Mouse (Mus musculus) hindbrain, postnatal 0 days (tissue): Measurements from ENCODE around the gene Mpp3. TPM values are rescaled to one million over a fixed set of nuclear protein-coding genes. Genes with fewer than 3 reads are reported as not detected.

Experiments
- ATAC-seq: fragments of 200-750 bp; cut with Nextera tagmentation; 2 replicates; pipeline ENCODE4 v1.8.0; 2017; ENCODE audit warnings: mild to moderate bottlenecking, moderate TSS enrichment, moderate library complexity
- DNase-seq: peaks from one replicate; pipeline ENCODE4 v3.0.0-alpha.2; 2015; ENCODE audit warnings: low spot score
- H3K27ac ChIP-seq: fragments of 300-500 bp; sonication (generic); 2 replicates; pipeline ENCODE4 v1.5.1; 2014; ENCODE audit warnings: mild to moderate bottlenecking
- H3K27me3 ChIP-seq: fragments of 300-500 bp; sonication (generic); 2 replicates; pipeline ENCODE4 v1.6.1; 2014; ENCODE audit warnings: low read length, mixed read lengths; ENCODE audit not compliant: insufficient read depth
- H3K36me3 ChIP-seq: fragments of 300-500 bp; sonication (generic); 2 replicates; pipeline ENCODE4 v1.6.1; 2014; ENCODE audit warnings: low read length, mixed read lengths; ENCODE audit not compliant: insufficient read depth
- H3K4me1 ChIP-seq: fragments of 300-500 bp; sonication (generic); 2 replicates; pipeline ENCODE4 v1.6.1; 2014; ENCODE audit warnings: antibody characterized with exemption, low read length, mixed read lengths; ENCODE audit not compliant: insufficient read depth
- H3K4me2 ChIP-seq: fragments of 300-500 bp; sonication (generic); 2 replicates; pipeline ENCODE4 v1.6.1; 2014; ENCODE audit warnings: low read depth, mild to moderate bottlenecking, low read length, moderate library complexity, mixed read lengths
- H3K4me3 ChIP-seq: fragments of 300-500 bp; sonication (generic); 2 replicates; pipeline ENCODE4 v1.5.1; 2014; ENCODE audit warnings: low read length
- H3K9ac ChIP-seq: fragments of 300-500 bp; sonication (generic); replicated peaks from 2 replicates; pipeline ENCODE4 v1.6.1; 2014; ENCODE audit warnings: mild to moderate bottlenecking, low read length, moderate library complexity, mixed read lengths
- H3K9me3 ChIP-seq: fragments of 300-500 bp; sonication (generic); 2 replicates; pipeline ENCODE4 v1.6.1; 2016; ENCODE audit warnings: low read length, mixed read lengths
- CTCF ChIP-seq: IDR thresholded peaks from 2 replicates; pipeline ENCODE4 v1.5.1; 2016; ENCODE audit warnings: antibody characterized with exemption, control low read depth, low read depth
- WGBS: fragments of 180-500 bp; shearing (Covaris S2); extraction: QIAGEN DNeasy Blood & Tissue Kit; methylation state at CpG from one replicate; pipeline ENCODE4 v1.1.7; 2014; 5-methylcytosine and 5-hydroxymethylcytosine counted together
- polyA plus RNA-seq: library from polyadenylated mRNA; unstranded; fragments of >200 nt; fragmentation: Nextera tagmentation; extraction: Ambion mirVana; gene quantifications from 2 replicates; pipeline ENCODE4 v1.2.1, GENCODE M21; 2015
- total RNA-seq: library from RNA; depleted of rRNA; stranded (reverse); fragments of >200 nt; gene quantifications from 2 replicates; pipeline ENCODE4 v1.2.3, GENCODE M21; 2014

Gene Mpp3
- total and polyA plus RNA-seq, 2 experiments from 2014 or later = 54.1 to 81.3 TPM

- H3K4me2 ChIP-seq = no peak overlapping the region
- no peak for ATAC-seq
- H3K27me3 ChIP-seq = peaks cover 26% of the 10 kb centered on the region
- H3K4me1 ChIP-seq = 0 out of 2 replicates have a peak, but pooled peaks cover 4% of the 10 kb centered on the region
- H3K9ac ChIP-seq = no peak overlapping the region
- H3K27ac ChIP-seq = no peak overlapping the region
- WGBS = 15% methylated on average over 7 of the region's 7 CpGs
- TF ChIP-seq CTCF = no peak
- H3K9me3 ChIP-seq = no peaks in the 10 kb centered on the region
- no peak for DNase-seq
- H3K36me3 ChIP-seq = no peaks in the 10 kb centered on the region
- H3K4me3 ChIP-seq = no peak overlapping the region
These were observed 60.0 kb downstream of the Mpp3 start for GRCm38 (mm10) chr11:101968311-101968710.

- Histone ChIP-seq H3K36me3 (no peaks in the 10 kb centered on the region), H3K27ac (no peak within 1 kb of the TSS), H3K4me1 (0 out of 2 replicates have a peak, but pooled peaks cover 4% of the 10 kb centered on the region), H3K4me2 (no peak within 1 kb of the TSS), H3K27me3 (peaks cover 28% of the 10 kb centered on the region), H3K9ac (no peak within 1 kb of the TSS), H3K9me3 (no peaks in the 10 kb centered on the region), H3K4me3 (no peak within 1 kb of the TSS)
- DNase-seq (no peak), ATAC-seq (no peak)
- 21% methylated on average over 9 of the region's 10 CpGs for WGBS
- no peak for TF ChIP-seq CTCF
These were observed 61.2 kb downstream of the Mpp3 start, which contains the start of gene Sost for GRCm38 (mm10) chr11:101966965-101967614. TSS of gene Sost (minus strand) at chr11:101967015.

GRCm38 (mm10) chr11:101965553-101965952, 62.7 kb downstream of the Mpp3 start:
- 0% methylated on average over 2 of the region's 2 CpGs for WGBS
- H3K36me3 ChIP-seq = no peaks in the 10 kb centered on the region
- H3K9me3 ChIP-seq = no peaks in the 10 kb centered on the region
- TF ChIP-seq CTCF = no peak
- H3K4me1 ChIP-seq = 0 out of 2 replicates have a peak, but pooled peaks cover 4% of the 10 kb centered on the region
- H3K4me2 ChIP-seq = no peak overlapping the region
- peaks cover 38% of the 10 kb centered on the region for H3K27me3 ChIP-seq
- ATAC-seq = no peak
- no peak overlapping the region for H3K4me3 ChIP-seq
- H3K9ac ChIP-seq = no peak overlapping the region
- no peak for DNase-seq
- H3K27ac ChIP-seq = no peak overlapping the region

- TF ChIP-seq CTCF = no peak
- no peak overlapping the region for H3K9ac ChIP-seq
- H3K36me3 ChIP-seq = no peaks in the 10 kb centered on the region
- DNase-seq = no peak
- H3K27ac ChIP-seq = no peak overlapping the region
- H3K9me3 ChIP-seq = no peaks in the 10 kb centered on the region
- 0 out of 2 replicates have a peak, but pooled peaks cover 4% of the 10 kb centered on the region for H3K4me1 ChIP-seq
- H3K4me2 ChIP-seq = peak overlapping the region; percentile 88; the same call in 1 of the 2 replicates
- H3K4me3 ChIP-seq = no peak overlapping the region
- 10% methylated on average over 8 of the region's 8 CpGs for WGBS
- ATAC-seq = no peak
- H3K27me3 ChIP-seq = peaks cover 38% of the 10 kb centered on the region
These were observed 63.6 kb downstream of the Mpp3 start for GRCm38 (mm10) chr11:101964647-101965046.

GRCm38 (mm10) chr11:101963473-101964291, 64.6 kb downstream of the Mpp3 start:
- DNase-seq = peak; percentile 68
- Histone ChIP-seq H3K27me3 (peaks cover 38% of the 10 kb centered on the region), H3K9me3 (no peaks in the 10 kb centered on the region), H3K27ac (no peak overlapping the region), H3K36me3 (no peaks in the 10 kb centered on the region), H3K4me1 (0 out of 2 replicates have a peak, but pooled peaks cover 4% of the 10 kb centered on the region), H3K9ac (peak overlapping the region; percentile 57), H3K4me2 (peak overlapping the region; percentile 88), H3K4me3 (peak overlapping the region; percentile 55)
- no peak for TF ChIP-seq CTCF
- WGBS = 1% methylated on average over 78 of the region's 78 CpGs
- ATAC-seq = peak; percentile 71; the same call in 1 of the 2 replicates

- ATAC-seq = no peak
- H3K9ac ChIP-seq = no peak overlapping the region
- no peak for DNase-seq
- peaks cover 38% of the 10 kb centered on the region for H3K27me3 ChIP-seq
- H3K9me3 ChIP-seq = no peaks in the 10 kb centered on the region
- TF ChIP-seq CTCF = no peak
- no peaks in the 10 kb centered on the region for H3K36me3 ChIP-seq
- WGBS = 2% methylated on average over 11 of the region's 11 CpGs
- H3K4me3 ChIP-seq = peak overlapping the region; percentile 55
- peak overlapping the region; percentile 88 for H3K4me2 ChIP-seq
- H3K4me1 ChIP-seq = 0 out of 2 replicates have a peak, but pooled peaks cover 4% of the 10 kb centered on the region
- H3K27ac ChIP-seq = no peak overlapping the region
These were observed 65.2 kb downstream of the Mpp3 start for GRCm38 (mm10) chr11:101963043-101963442.
